Mouse (Mus musculus) liver, adult 2 months (tissue): ENCODE data around the gene Whamm.

Experiments used
- CTCF ChIP-seq: fragments of 200-500 bp; IDR thresholded peaks from 2 replicates; pipeline ENCODE4 v1.5.1; 2011; ENCODE audit warnings: low read depth, low read length, control low read depth
- POLR2A ChIP-seq: fragments of 200-500 bp; IDR thresholded peaks from 2 replicates; pipeline ENCODE4 v1.6.1; 2011; ENCODE audit warnings: low read length, control low read depth; ENCODE audit not compliant: insufficient read depth; ENCODE audit errors: extremely low read depth

- no peak for TF ChIP-seq POLR2A
- TF ChIP-seq CTCF, result no peak
Measured at GRCm38 (mm10) chr7:81536478-81536877, 34.6 kb upstream of the Whamm start.
